Mouse (Mus musculus): ENCODE results near the gene Gm49380.

Gene Gm49380

GRCm38 (mm10) chr9:44044426-44045157, 68.7 kb downstream of the Gm49380 start:
- DNase-seq, result peak; percentile 100

GRCm38 (mm10) chr9:44043708-44044425, 69.4 kb downstream of the Gm49380 start:
- DNase-seq, result peak; percentile 100

- no peak for DNase-seq
Observed at GRCm38 (mm10) chr9:44042836-44043707, 70.2 kb downstream of the Gm49380 start, which contains the start of gene Thy1. Gene Thy1, plus strand, starts transcription at chr9:44043384.

DNA sequence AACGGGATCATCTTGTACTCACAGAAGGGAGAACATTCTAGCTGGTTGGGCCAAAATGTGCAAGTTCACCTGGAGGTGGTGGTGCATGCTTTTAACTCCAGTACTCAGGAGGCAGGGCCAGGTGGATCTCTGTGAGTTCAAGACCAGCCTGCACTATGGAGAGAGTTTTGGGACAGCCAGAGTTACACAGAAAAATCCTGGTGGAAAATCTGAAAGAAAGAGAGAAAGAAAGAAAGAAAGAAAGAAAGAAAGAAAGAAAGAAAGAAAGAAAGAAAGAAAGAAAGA, 71.0 kb downstream of the Gm49380 start:
- DNase-seq, result no peak

- peak; percentile 100 for DNase-seq
Observed at GRCm38 (mm10) chr9:44041511-44042395, 71.5 kb downstream of the Gm49380 start.

DNA sequence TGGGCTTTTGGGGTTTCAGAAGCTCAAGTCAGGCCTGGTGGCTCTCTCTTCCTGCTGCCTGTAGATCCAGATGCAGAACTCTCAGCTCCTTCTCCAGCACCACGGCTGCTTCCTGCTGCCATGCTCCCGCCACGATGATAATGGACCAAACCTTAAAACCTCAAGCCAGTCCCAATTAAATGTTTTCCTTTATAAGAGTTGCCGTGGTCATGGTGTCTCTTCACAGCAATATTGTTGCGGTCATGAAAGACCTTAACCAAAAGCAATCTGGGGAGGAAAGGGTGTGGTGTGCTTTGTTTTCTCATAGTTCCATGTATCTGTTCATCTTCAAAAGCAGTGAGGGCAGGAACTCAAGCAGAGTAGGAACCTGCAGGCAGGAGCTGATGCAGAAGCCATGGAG, 76.2 kb downstream of the Gm49380 start:
- DNase-seq, result no peak

- DNase-seq, result no peak
Observed at GRCm38 (mm10) chr9:44033957-44034727, 79.2 kb downstream of the Gm49380 start.

DNA sequence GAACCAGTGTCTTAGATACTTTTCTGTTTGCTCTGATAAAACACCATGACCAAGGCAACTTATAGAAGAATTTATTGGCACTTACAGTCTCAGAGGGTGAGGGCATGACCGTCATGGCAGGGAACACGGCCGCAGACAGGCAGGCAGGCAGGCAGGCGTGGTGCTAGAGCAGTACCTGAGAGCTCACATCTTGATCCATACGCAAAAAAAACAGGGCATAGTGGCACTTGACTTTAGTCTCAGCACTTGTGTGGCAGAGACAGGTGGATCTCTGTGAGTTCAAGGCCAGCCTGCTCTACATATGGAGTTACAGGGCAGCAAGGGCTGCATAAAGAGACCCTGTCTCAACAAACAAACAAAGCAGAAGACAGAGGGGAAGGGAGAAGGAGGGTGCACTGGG, 80.0 kb downstream of the Gm49380 start:
- no peak for DNase-seq

GRCm38 (mm10) chr9:44031946-44032345, 81.4 kb downstream of the Gm49380 start:
- DNase-seq, result no peak

- no peak for DNase-seq
Observed at GRCm38 (mm10) chr9:44031079-44031478, 82.2 kb downstream of the Gm49380 start.

GRCm38 (mm10) chr9:44030646-44031045, 82.7 kb downstream of the Gm49380 start:
- no peak for DNase-seq

- DNase-seq, result no peak
Observed at GRCm38 (mm10) chr9:44029580-44030236, 83.6 kb downstream of the Gm49380 start.

- DNase-seq, result no peak
Observed at GRCm38 (mm10) chr9:44024096-44024495, 89.2 kb downstream of the Gm49380 start.

GRCm38 (mm10) chr9:44022100-44022847, 91.0 kb downstream of the Gm49380 start:
- DNase-seq, result no peak

DNA sequence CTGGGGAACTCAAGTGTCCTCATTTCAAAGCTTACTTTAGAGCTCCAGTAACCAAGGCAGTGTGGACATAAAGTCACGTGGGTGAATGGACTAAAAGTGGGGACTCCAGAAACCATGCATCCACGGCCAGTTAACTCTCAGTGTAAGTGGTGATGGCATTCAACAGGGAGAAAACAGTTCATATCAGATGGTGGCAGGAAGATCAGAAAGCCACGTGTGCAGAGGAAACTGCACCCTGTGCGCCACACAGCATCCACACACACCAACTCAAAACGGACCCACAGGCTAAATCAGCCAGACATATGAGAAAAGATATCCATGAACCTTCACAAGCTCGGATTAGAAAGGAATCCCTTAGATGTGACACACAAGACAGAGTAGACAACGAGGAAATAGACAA, 93.3 kb downstream of the Gm49380 start:
- DNase-seq, result no peak

- DNase-seq, result no peak
Observed at GRCm38 (mm10) chr9:44017846-44018245, 95.5 kb downstream of the Gm49380 start.

All from heart, adult 11 months (tissue).